Mouse (Mus musculus) T-helper 2 cell (primary cell): ENCODE measurements around the gene Tcte1.

Experiments used
- in situ Hi-C: fragments of 300-600 bp; cut with MboI, MseI; formaldehyde crosslinking; loops from one replicate; pipeline ENCODE4 v1.15.1; 2025; ENCODE audit warnings: high pct_unique_total_duplicates

Gene Tcte1

GRCm38 (mm10) chr17:45547461-45548190 lies 24.4 kb downstream of the Tcte1 start:
- in situ Hi-C loops: no loop called here

GRCm38 (mm10) chr17:45548541-45549512 lies 25.6 kb downstream of the Tcte1 start:
- in situ Hi-C loops: no loop called here

- in situ Hi-C loops: loop anchor here (5.0 kb wide), 1 partner anchor 72 kb away; the partner anchor contains the start of gene Spats1
Observed at GRCm38 (mm10) chr17:45549617-45550181, 26.5 kb downstream of the Tcte1 start, which contains the start of gene Tmem151b. Tmem151b (minus strand) TSS chr17:45549677.

- in situ Hi-C loops: loop anchor here (5.0 kb wide), 1 partner anchor 73 kb away; the partner anchor contains the start of gene Spats1
Observed at GRCm38 (mm10) chr17:45550253-45550652, 27.0 kb downstream of the Tcte1 start.

GRCm38 (mm10) chr17:45551249-45551796 lies 28.1 kb downstream of the Tcte1 start:
- in situ Hi-C loops: loop anchor here (5.0 kb wide), 1 partner anchor 74 kb away; the partner anchor contains the start of gene Spats1

GRCm38 (mm10) chr17:45551816-45552451 lies 28.7 kb downstream of the Tcte1 start:
- in situ Hi-C loops: loop anchor here (5.0 kb wide), 1 partner anchor 75 kb away; the partner anchor contains the start of gene Spats1

GRCm38 (mm10) chr17:45553065-45553464 lies 29.8 kb downstream of the Tcte1 start:
- in situ Hi-C loops: loop anchor here (5.0 kb wide), 1 partner anchor 76 kb away; the partner anchor contains the start of gene Spats1

GRCm38 (mm10) chr17:45554420-45554819 lies 31.2 kb downstream of the Tcte1 start:
- in situ Hi-C loops: loop anchor here (5.0 kb wide), 1 partner anchor 77 kb away; the partner anchor contains the start of gene Spats1

GRCm38 (mm10) chr17:45555452-45556106 lies 32.3 kb downstream of the Tcte1 start, which contains the start of gene Nfkbie:
Nfkbie (plus strand) TSS chr17:45555703.
- in situ Hi-C loops: no loop called here

- in situ Hi-C loops: no loop called here
Observed at GRCm38 (mm10) chr17:45556107-45556489, 32.9 kb downstream of the Tcte1 start.

- in situ Hi-C loops: no loop called here
Observed at GRCm38 (mm10) chr17:45556514-45557245, 33.4 kb downstream of the Tcte1 start.

GRCm38 (mm10) chr17:45557246-45557824 lies 34.1 kb downstream of the Tcte1 start:
- in situ Hi-C loops: no loop called here

GRCm38 (mm10) chr17:45557998-45558862 lies 35.0 kb downstream of the Tcte1 start:
- in situ Hi-C loops: no loop called here

GRCm38 (mm10) chr17:45559732-45560525 lies 36.7 kb downstream of the Tcte1 start:
- in situ Hi-C loops: no loop called here

- in situ Hi-C loops: no loop called here
Observed at GRCm38 (mm10) chr17:45563216-45563615, 40.0 kb downstream of the Tcte1 start.

- in situ Hi-C loops: no loop called here
Observed at GRCm38 (mm10) chr17:45563655-45564530, 40.7 kb downstream of the Tcte1 start, which contains the start of gene Slc35b2. Slc35b2 (plus strand) TSS chr17:45563874.
